Mouse (Mus musculus) embryonic facial prominence, embryonic 13.5 days (tissue): Measurements from ENCODE around the gene Smg6. TPM values are rescaled to one million over a fixed set of nuclear protein-coding genes. Genes with fewer than 3 reads are reported as not detected.

Source experiments
- ATAC-seq: fragments of 200-750 bp; cut with Nextera tagmentation; 2 replicates; pipeline ENCODE4 v1.8.0; 2017; ENCODE audit warnings: low read depth; ENCODE audit not compliant: insufficient number of reproducible peaks, insufficient read depth, low FRiP score, low TSS enrichment
- H3K27ac ChIP-seq: fragments of 300-500 bp; sonication (generic); 2 replicates; pipeline ENCODE4 v1.5.1; 2015; ENCODE audit warnings: moderate library complexity, mild to moderate bottlenecking, inconsistent platforms
- H3K27me3 ChIP-seq: fragments of 300-500 bp; sonication (generic); 2 replicates; pipeline ENCODE4 v1.6.1; 2015; ENCODE audit warnings: mild to moderate bottlenecking, inconsistent platforms
- H3K36me3 ChIP-seq: fragments of 300-500 bp; sonication (generic); 2 replicates; pipeline ENCODE4 v1.6.1; 2015; ENCODE audit warnings: mild to moderate bottlenecking, inconsistent platforms
- H3K4me1 ChIP-seq: fragments of 300-500 bp; sonication (generic); 2 replicates; pipeline ENCODE4 v1.6.1; 2015; ENCODE audit warnings: inconsistent platforms
- H3K4me2 ChIP-seq: fragments of 300-500 bp; sonication (generic); 2 replicates; pipeline ENCODE4 v1.6.1; 2015; ENCODE audit warnings: moderate library complexity, mild to moderate bottlenecking, inconsistent platforms
- H3K4me3 ChIP-seq: fragments of 300-500 bp; sonication (generic); 2 replicates; pipeline ENCODE4 v1.5.1; 2015; ENCODE audit warnings: mild to moderate bottlenecking, inconsistent platforms
- H3K9ac ChIP-seq: fragments of 300-500 bp; sonication (generic); 2 replicates; pipeline ENCODE4 v1.6.1; 2015; ENCODE audit warnings: mild to moderate bottlenecking, inconsistent platforms
- H3K9me3 ChIP-seq: fragments of 300-500 bp; sonication (generic); 2 replicates; pipeline ENCODE4 v1.6.1; 2016; ENCODE audit warnings: inconsistent platforms
- WGBS: fragments of 180-500 bp; shearing (Covaris S2); methylation state at CpG from one replicate; pipeline ENCODE4 v1.1.7; 2015; ENCODE audit warnings: mixed read lengths; 5-methylcytosine and 5-hydroxymethylcytosine counted together
- polyA plus RNA-seq: library from polyadenylated mRNA; unstranded; fragments of >200 nt; fragmentation: Nextera tagmentation; extraction: Ambion mirVana; gene quantifications from 2 replicates; pipeline ENCODE4 v1.2.1, GENCODE M21; 2015

The Smg6 gene
- polyA plus RNA-seq, 1 experiment from 2014 or later: 22.5 TPM

GRCm38 (mm10) chr11:74976835-74977687 is 51.4 kb downstream of the Smg6 start:
- no peaks in the 10 kb centered on the region for H3K27me3 ChIP-seq
- no peak for ATAC-seq
- no peaks in the 10 kb centered on the region for H3K9me3 ChIP-seq
- 84% methylated on average over 3 of the region's 3 CpGs for WGBS
- no peaks in the 10 kb centered on the region for H3K4me1 ChIP-seq
- H3K4me3 ChIP-seq: no peak overlapping the region
- H3K36me3 ChIP-seq: peaks cover 5% of the 10 kb centered on the region
- H3K4me2 ChIP-seq: no peak overlapping the region
- no peak overlapping the region for H3K9ac ChIP-seq
- no peak overlapping the region for H3K27ac ChIP-seq

GRCm38 (mm10) chr11:74981464-74981863 is 55.8 kb downstream of the Smg6 start:
- Histone ChIP-seq H3K4me2 (no peak overlapping the region), H3K36me3 (peaks cover 5% of the 10 kb centered on the region), H3K27me3 (no peaks in the 10 kb centered on the region), H3K27ac (no peak overlapping the region), H3K4me1 (no peaks in the 10 kb centered on the region), H3K9me3 (no peaks in the 10 kb centered on the region), H3K9ac (no peak overlapping the region), H3K4me3 (no peak overlapping the region)
- WGBS: 37% methylated on average over 2 of the region's 2 CpGs
- ATAC-seq: no peak

GRCm38 (mm10) chr11:74982241-74982640 is 56.6 kb downstream of the Smg6 start:
- no peak overlapping the region for H3K27ac ChIP-seq
- H3K9me3 ChIP-seq: no peaks in the 10 kb centered on the region
- ATAC-seq: no peak
- H3K9ac ChIP-seq: no peak overlapping the region
- H3K27me3 ChIP-seq: no peaks in the 10 kb centered on the region
- H3K4me2 ChIP-seq: no peak overlapping the region
- peaks cover 5% of the 10 kb centered on the region for H3K36me3 ChIP-seq
- no peak overlapping the region for H3K4me3 ChIP-seq
- H3K4me1 ChIP-seq: no peaks in the 10 kb centered on the region

- H3K36me3 ChIP-seq: peaks cover 25% of the 10 kb centered on the region
- H3K4me3 ChIP-seq: no peak overlapping the region
- ATAC-seq: no peak
- no peak overlapping the region for H3K9ac ChIP-seq
- H3K4me1 ChIP-seq: peaks cover 31% of the 10 kb centered on the region
- H3K4me2 ChIP-seq: peak overlapping the region; percentile 9; the same call in 1 of the 2 replicates
- H3K9me3 ChIP-seq: no peaks in the 10 kb centered on the region
- no peaks in the 10 kb centered on the region for H3K27me3 ChIP-seq
- 36% methylated on average over 5 of the region's 5 CpGs for WGBS
- H3K27ac ChIP-seq: 0 out of 2 replicates have a peak overlapping the region, but pooled peaks have one; percentile 44
Observed at GRCm38 (mm10) chr11:74988162-74988561, 62.5 kb downstream of the Smg6 start.

GRCm38 (mm10) chr11:74989047-74989446 is 63.4 kb downstream of the Smg6 start:
- peaks cover 25% of the 10 kb centered on the region for H3K36me3 ChIP-seq
- WGBS: 64% methylated on average over 2 of the region's 2 CpGs
- no peak overlapping the region for H3K9ac ChIP-seq
- ATAC-seq: no peak
- no peak overlapping the region for H3K4me2 ChIP-seq
- no peak overlapping the region for H3K4me3 ChIP-seq
- no peaks in the 10 kb centered on the region for H3K27me3 ChIP-seq
- H3K4me1 ChIP-seq: peaks cover 34% of the 10 kb centered on the region
- H3K9me3 ChIP-seq: no peaks in the 10 kb centered on the region
- peak overlapping the region; percentile 55 for H3K27ac ChIP-seq

- Histone ChIP-seq H3K27me3 (no peaks in the 10 kb centered on the region), H3K27ac (no peak overlapping the region), H3K4me3 (no peak overlapping the region), H3K4me1 (peaks cover 34% of the 10 kb centered on the region), H3K9me3 (no peaks in the 10 kb centered on the region), H3K36me3 (peaks cover 25% of the 10 kb centered on the region), H3K9ac (no peak overlapping the region), H3K4me2 (no peak overlapping the region)
- no peak for ATAC-seq
- WGBS: 64% methylated on average over 5 of the region's 5 CpGs
Observed at GRCm38 (mm10) chr11:74990501-74990900, 64.9 kb downstream of the Smg6 start.

- Histone ChIP-seq H3K27me3 (no peaks in the 10 kb centered on the region), H3K4me1 (peaks cover 34% of the 10 kb centered on the region), H3K36me3 (peaks cover 25% of the 10 kb centered on the region), H3K9me3 (no peaks in the 10 kb centered on the region), H3K27ac (no peak overlapping the region; the same call in 1 of the 2 replicates), H3K9ac (no peak overlapping the region), H3K4me3 (no peak overlapping the region), H3K4me2 (no peak overlapping the region)
- 51% methylated on average over 1 of the region's 1 CpGs for WGBS
- no peak for ATAC-seq
Observed at GRCm38 (mm10) chr11:74991290-74991689, 65.7 kb downstream of the Smg6 start.

- peaks cover 34% of the 10 kb centered on the region for H3K4me1 ChIP-seq
- no peak overlapping the region for H3K4me2 ChIP-seq
- peaks cover 28% of the 10 kb centered on the region for H3K36me3 ChIP-seq
- H3K9ac ChIP-seq: no peak overlapping the region
- no peaks in the 10 kb centered on the region for H3K9me3 ChIP-seq
- no peak overlapping the region for H3K4me3 ChIP-seq
- WGBS: 89% methylated on average over 9 of the region's 9 CpGs
- no peak for ATAC-seq
- H3K27me3 ChIP-seq: no peaks in the 10 kb centered on the region
- H3K27ac ChIP-seq: no peak overlapping the region
Observed at GRCm38 (mm10) chr11:74992427-74992987, 66.9 kb downstream of the Smg6 start.

GRCm38 (mm10) chr11:74994141-74994540 is 68.5 kb downstream of the Smg6 start:
- no peak overlapping the region for H3K27ac ChIP-seq
- no peak overlapping the region for H3K4me3 ChIP-seq
- no peak overlapping the region for H3K4me2 ChIP-seq
- peaks cover 21% of the 10 kb centered on the region; the same call in 1 of the 2 replicates for H3K4me1 ChIP-seq
- H3K9ac ChIP-seq: no peak overlapping the region
- no peaks in the 10 kb centered on the region for H3K9me3 ChIP-seq
- no peaks in the 10 kb centered on the region for H3K27me3 ChIP-seq
- 73% methylated on average over 1 of the region's 1 CpGs for WGBS
- ATAC-seq: no peak
- peaks cover 33% of the 10 kb centered on the region for H3K36me3 ChIP-seq

GRCm38 (mm10) chr11:74994856-74995255 is 69.2 kb downstream of the Smg6 start:
- H3K9me3 ChIP-seq: no peaks in the 10 kb centered on the region

GRCm38 (mm10) chr11:74996482-74996881 is 70.9 kb downstream of the Smg6 start:
- no peak overlapping the region for H3K4me3 ChIP-seq
- WGBS: 88% methylated on average over 1 of the region's 1 CpGs
- no peaks in the 10 kb centered on the region for H3K27me3 ChIP-seq
- no peak for ATAC-seq
- H3K9ac ChIP-seq: no peak overlapping the region
- no peak overlapping the region for H3K4me2 ChIP-seq
- H3K9me3 ChIP-seq: no peaks in the 10 kb centered on the region
- peaks cover 30% of the 10 kb centered on the region for H3K36me3 ChIP-seq
- peaks cover 16% of the 10 kb centered on the region for H3K4me1 ChIP-seq
- H3K27ac ChIP-seq: no peak overlapping the region

More at GRCm38 (mm10) chr11:74994856-74995255, 69.2 kb downstream of the Smg6 start:
- H3K27me3 ChIP-seq: no peaks in the 10 kb centered on the region
- peaks cover 19% of the 10 kb centered on the region; the same call in 1 of the 2 replicates for H3K4me1 ChIP-seq
- H3K4me3 ChIP-seq: no peak overlapping the region
- H3K36me3 ChIP-seq: peaks cover 37% of the 10 kb centered on the region
- no peak overlapping the region for H3K9ac ChIP-seq
- H3K4me2 ChIP-seq: no peak overlapping the region
- no peak for ATAC-seq
- no peak overlapping the region for H3K27ac ChIP-seq
